Mouse (Mus musculus) cerebellum, postnatal 10 days (tissue): ENCODE data around the gene Brd2.
A peak's percentile ranks its signal among the peaks of the same experiment; 100 is the strongest.
"Not testable (repeated sequence)": the region's sequence is repeated elsewhere in the genome, so short reads cannot be mapped to it uniquely, and the experiment has no call there.

Source experiments
- DNase-seq, 2 experiments: peaks; one replicate each; pipeline ENCODE4 v3.0.0; 2021; ENCODE audit warnings: mixed read lengths in 2 of 2

Brd2 gene

GRCm38 (mm10) chr17:34122188-34122984, at the start of gene Brd2:
Brd2 (minus strand) TSS chr17:34122634.
- DNase-seq: peak; percentile 99

- DNase-seq: peak; percentile 86 to 91
Observed at GRCm38 (mm10) chr17:34170877-34171498, 48.6 kb upstream of the Brd2 start.

- no peak for DNase-seq
Observed at GRCm38 (mm10) chr17:34170487-34170876, 48.0 kb upstream of the Brd2 start.

- peak; percentile 69 to 74 for DNase-seq
Observed at GRCm38 (mm10) chr17:34169279-34169678, 46.8 kb upstream of the Brd2 start.

GRCm38 (mm10) chr17:34165033-34165730, 42.7 kb upstream of the Brd2 start:
- no peak for DNase-seq

- peak in 1 of 2 experiments; percentile 32 for DNase-seq
Observed at GRCm38 (mm10) chr17:34164202-34164895, 41.9 kb upstream of the Brd2 start.

- no peak for DNase-seq
Observed at GRCm38 (mm10) chr17:34155534-34155933, 33.1 kb upstream of the Brd2 start.

GRCm38 (mm10) chr17:34152923-34153322, 30.5 kb upstream of the Brd2 start, which contains the start of gene H2-DMb1:
H2-DMb1 (plus strand) TSS chr17:34153072.
- peak; percentile 48 to 62 for DNase-seq

- DNase-seq: no peak
Observed at GRCm38 (mm10) chr17:34144960-34145371, 22.5 kb upstream of the Brd2 start.

- DNase-seq: not testable (repeated sequence)
Observed at GRCm38 (mm10) chr17:34144221-34144620, 21.8 kb upstream of the Brd2 start.

GRCm38 (mm10) chr17:34143461-34143860, 21.0 kb upstream of the Brd2 start:
- DNase-seq: no peak

- no peak for DNase-seq
Observed at GRCm38 (mm10) chr17:34143033-34143432, 20.6 kb upstream of the Brd2 start, which contains the start of gene H2-DMb2. H2-DMb2 (plus strand) TSS chr17:34143307.

GRCm38 (mm10) chr17:34142456-34143010, 20.1 kb upstream of the Brd2 start:
- DNase-seq: no peak

- no peak for DNase-seq
Observed at GRCm38 (mm10) chr17:34141448-34141847, 19.0 kb upstream of the Brd2 start.

- no peak for DNase-seq
Observed at GRCm38 (mm10) chr17:34140240-34140639, 17.8 kb upstream of the Brd2 start.

- no peak for DNase-seq
Observed at GRCm38 (mm10) chr17:34139416-34139815, 17.0 kb upstream of the Brd2 start.

GRCm38 (mm10) chr17:34138655-34139054, 16.2 kb upstream of the Brd2 start:
- DNase-seq: no peak

GRCm38 (mm10) chr17:34137601-34138000, 15.2 kb upstream of the Brd2 start:
- DNase-seq: no peak

- peak; percentile 99 to 100 for DNase-seq
Observed at GRCm38 (mm10) chr17:34135297-34136224, 13.1 kb upstream of the Brd2 start.

- DNase-seq: peak in 1 of 2 experiments; percentile 4
Observed at GRCm38 (mm10) chr17:34134451-34134850, 12.0 kb upstream of the Brd2 start.

GRCm38 (mm10) chr17:34133289-34133688, 10.9 kb upstream of the Brd2 start:
- peak in 1 of 2 experiments; percentile 39 for DNase-seq
